Mouse (Mus musculus) testis, adult 2 months (tissue): ENCODE measurements around the gene Mt3. TPM values are rescaled to one million over a fixed set of nuclear protein-coding genes. Genes with fewer than 3 reads are reported as not detected.
A peak's percentile ranks its signal among the peaks of the same experiment; 100 is the strongest.

Source experiments
- H3K27ac ChIP-seq: fragments of 200-500 bp; 2 replicates; pipeline ENCODE4 v1.5.1; 2012; ENCODE audit warnings: low read depth, low read length; ENCODE audit not compliant: control insufficient read depth, insufficient read depth
- H3K27me3 ChIP-seq: fragments of 200-500 bp; 2 replicates; pipeline ENCODE4 v1.6.1; 2012; ENCODE audit warnings: mild to moderate bottlenecking, low read length, moderate library complexity; ENCODE audit not compliant: control insufficient read depth, insufficient read depth
- H3K36me3 ChIP-seq: fragments of 200-500 bp; 2 replicates; pipeline ENCODE4 v1.6.1; 2012; ENCODE audit warnings: mild to moderate bottlenecking, low read length; ENCODE audit not compliant: control insufficient read depth, insufficient read depth
- H3K4me1 ChIP-seq: fragments of 200-500 bp; 2 replicates; pipeline ENCODE4 v1.6.1; 2012; ENCODE audit warnings: low read length; ENCODE audit not compliant: control insufficient read depth, insufficient read depth
- H3K4me3 ChIP-seq: fragments of 200-500 bp; 2 replicates; pipeline ENCODE4 v1.5.1; 2012; ENCODE audit warnings: low read depth, mild to moderate bottlenecking, low read length, moderate library complexity, mixed read lengths; ENCODE audit not compliant: control insufficient read depth
- CTCF ChIP-seq: fragments of 200-500 bp; IDR thresholded peaks from 2 replicates; pipeline ENCODE4 v1.5.1; 2012; ENCODE audit warnings: low read depth, mild to moderate bottlenecking, inconsistent platforms, low read length, moderate library complexity; ENCODE audit not compliant: control insufficient read depth, insufficient read depth, insufficient replicate concordance
- POLR2A ChIP-seq: fragments of 200-500 bp; IDR thresholded peaks from 2 replicates; pipeline ENCODE4 v1.6.1; 2012; ENCODE audit warnings: low read depth, mild to moderate bottlenecking, inconsistent platforms, low read length, moderate library complexity; ENCODE audit not compliant: control insufficient read depth
- polyA plus RNA-seq: library from polyadenylated mRNA; depleted of rRNA; stranded (reverse); fragments of >200 nt; gene quantifications from 2 replicates; pipeline ENCODE4 v1.2.3, GENCODE M21; 2012; rRNA removed

The Mt3 gene
- 6.3 and 9.4 TPM in 2 replicates for polyA plus RNA-seq

- H3K36me3 ChIP-seq = no peaks in the 10 kb centered on the region
- H3K27me3 ChIP-seq = no peaks in the 10 kb centered on the region
- no peak within 1 kb of the TSS for H3K27ac ChIP-seq
- H3K4me3 ChIP-seq = peak within 1 kb of the TSS; percentile 57
- H3K4me1 ChIP-seq = peaks cover 8% of the 10 kb centered on the region
- TF ChIP-seq CTCF (no peak), POLR2A (no peak)
Measured at GRCm38 (mm10) chr8:94152513-94153300, at the start of gene Mt3. Gene Mt3 (plus strand): TSS chr8:94152607.

- Histone ChIP-seq H3K4me3 (no peak overlapping the region), H3K4me1 (no peaks in the 10 kb centered on the region; the same call in 1 of the 2 replicates), H3K36me3 (no peaks in the 10 kb centered on the region), H3K27ac (no peak overlapping the region), H3K27me3 (no peaks in the 10 kb centered on the region)
- TF ChIP-seq CTCF (no peak), POLR2A (no peak)
Measured at GRCm38 (mm10) chr8:94104146-94104545, 48.3 kb upstream of the Mt3 start.

- no peaks in the 10 kb centered on the region for H3K4me1 ChIP-seq
- H3K27ac ChIP-seq = no peak overlapping the region
- no peaks in the 10 kb centered on the region for H3K27me3 ChIP-seq
- no peaks in the 10 kb centered on the region for H3K36me3 ChIP-seq
- TF ChIP-seq CTCF (no peak), POLR2A (no peak)
- no peak overlapping the region for H3K4me3 ChIP-seq
Measured at GRCm38 (mm10) chr8:94107871-94108270, 44.5 kb upstream of the Mt3 start.

- no peak for TF ChIP-seq POLR2A
- TF ChIP-seq CTCF = no peak
- Histone ChIP-seq H3K4me3 (no peak overlapping the region), H3K27me3 (no peaks in the 10 kb centered on the region), H3K4me1 (no peaks in the 10 kb centered on the region), H3K27ac (no peak overlapping the region), H3K36me3 (no peaks in the 10 kb centered on the region)
Measured at GRCm38 (mm10) chr8:94109396-94109795, 43.0 kb upstream of the Mt3 start.

GRCm38 (mm10) chr8:94109835-94110234, 42.6 kb upstream of the Mt3 start:
- Histone ChIP-seq H3K27ac (no peak overlapping the region), H3K36me3 (no peaks in the 10 kb centered on the region), H3K4me1 (no peaks in the 10 kb centered on the region), H3K4me3 (no peak overlapping the region), H3K27me3 (no peaks in the 10 kb centered on the region)
- TF ChIP-seq POLR2A (no peak), CTCF (no peak)

- Histone ChIP-seq H3K27ac (no peak overlapping the region), H3K36me3 (no peaks in the 10 kb centered on the region), H3K4me1 (no peaks in the 10 kb centered on the region), H3K4me3 (no peak overlapping the region), H3K27me3 (no peaks in the 10 kb centered on the region)
- TF ChIP-seq CTCF = no peak
- no peak for TF ChIP-seq POLR2A
Measured at GRCm38 (mm10) chr8:94110526-94111177, 41.8 kb upstream of the Mt3 start.

GRCm38 (mm10) chr8:94113435-94113834, 39.0 kb upstream of the Mt3 start:
- Histone ChIP-seq H3K36me3 (no peaks in the 10 kb centered on the region), H3K4me3 (no peak overlapping the region), H3K27ac (no peak overlapping the region), H3K27me3 (no peaks in the 10 kb centered on the region), H3K4me1 (no peaks in the 10 kb centered on the region)
- no peak for TF ChIP-seq POLR2A
- TF ChIP-seq CTCF = no peak
